Mouse (Mus musculus): ENCODE measurements around the gene Il1rn.

The Il1rn gene

DNA sequence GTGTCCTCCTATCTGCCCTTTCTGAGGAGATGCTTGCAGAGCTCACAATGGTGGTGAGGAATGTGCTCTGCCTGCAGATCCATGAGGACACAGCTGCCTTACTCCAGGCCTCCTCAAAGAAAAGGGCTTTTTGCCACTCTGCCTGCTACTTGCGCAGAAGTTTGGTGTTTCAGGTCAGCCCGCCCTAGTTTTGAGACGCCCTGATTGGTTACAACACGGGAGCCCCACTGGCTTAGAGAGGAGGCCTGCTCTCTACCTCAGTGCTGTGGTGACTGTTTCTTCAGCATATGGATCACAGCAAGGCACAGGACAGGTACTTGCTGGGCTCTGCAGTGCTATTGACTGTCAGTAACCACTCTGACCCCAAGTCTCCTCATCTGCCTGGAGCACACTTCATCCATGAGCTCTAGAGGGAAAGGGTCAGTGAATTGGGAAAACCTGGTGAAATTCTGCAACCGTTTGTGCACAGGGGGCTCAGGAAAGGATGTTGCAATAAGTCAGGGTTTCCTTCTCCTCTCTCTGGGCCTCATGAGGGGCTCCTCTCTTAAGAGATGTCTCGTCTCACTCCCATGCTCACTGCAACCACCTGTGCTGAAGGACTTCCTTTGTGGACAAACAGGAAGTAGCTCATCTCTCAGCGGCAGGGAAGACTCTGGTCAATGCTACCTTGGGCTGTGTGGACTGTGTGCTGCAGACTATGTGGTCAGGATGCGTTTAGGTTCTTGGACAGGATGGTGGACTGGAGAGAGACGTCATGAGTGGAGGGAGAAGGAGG, 46.0 kb downstream of the Il1rn start:
- no peak for DNase-seq (ENCODE audit: low spot score in 2 of 2)

DNA sequence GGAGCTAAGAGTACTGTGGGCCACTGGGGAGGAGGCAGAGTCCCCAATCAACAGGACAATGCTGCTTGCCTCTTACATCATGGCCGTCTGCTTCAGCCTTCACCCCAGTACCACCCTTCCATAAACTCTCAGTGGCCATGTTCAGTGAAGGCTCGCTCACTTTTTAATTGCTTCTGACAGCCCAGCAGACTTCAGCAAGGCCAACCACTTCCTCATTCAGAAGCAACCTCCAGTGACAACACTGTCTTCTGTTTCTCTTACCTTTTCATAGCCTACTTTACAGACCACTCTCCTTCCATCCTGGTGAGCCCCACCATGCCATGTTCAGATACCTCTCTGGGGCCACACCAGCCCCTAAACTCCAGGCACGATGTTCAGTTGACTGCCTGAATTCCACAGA, 47.0 kb downstream of the Il1rn start:
- no peak for DNase-seq (ENCODE audit: low spot score in 2 of 2)

DNA sequence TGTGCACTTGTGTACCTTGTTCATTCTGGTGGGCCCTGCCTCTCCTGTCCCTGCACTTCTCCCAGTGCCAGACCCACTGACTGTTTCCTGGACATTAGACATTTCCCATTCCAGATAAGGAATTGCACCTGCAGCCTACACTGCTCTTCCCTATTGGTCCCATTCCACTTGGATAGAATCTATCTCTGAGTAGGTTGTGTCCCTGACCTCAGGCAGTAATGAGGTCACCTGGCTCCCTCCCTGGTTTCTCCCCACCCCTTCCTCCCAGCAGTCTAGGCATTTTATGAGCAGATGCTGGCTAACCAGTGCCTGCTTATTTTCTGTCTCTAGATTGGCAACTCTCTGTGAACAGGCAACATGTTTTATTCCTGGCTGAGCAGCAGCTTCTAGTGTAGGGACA, 47.7 kb downstream of the Il1rn start:
- DNase-seq (ENCODE audit: low spot score in 2 of 2) = no peak

DNA sequence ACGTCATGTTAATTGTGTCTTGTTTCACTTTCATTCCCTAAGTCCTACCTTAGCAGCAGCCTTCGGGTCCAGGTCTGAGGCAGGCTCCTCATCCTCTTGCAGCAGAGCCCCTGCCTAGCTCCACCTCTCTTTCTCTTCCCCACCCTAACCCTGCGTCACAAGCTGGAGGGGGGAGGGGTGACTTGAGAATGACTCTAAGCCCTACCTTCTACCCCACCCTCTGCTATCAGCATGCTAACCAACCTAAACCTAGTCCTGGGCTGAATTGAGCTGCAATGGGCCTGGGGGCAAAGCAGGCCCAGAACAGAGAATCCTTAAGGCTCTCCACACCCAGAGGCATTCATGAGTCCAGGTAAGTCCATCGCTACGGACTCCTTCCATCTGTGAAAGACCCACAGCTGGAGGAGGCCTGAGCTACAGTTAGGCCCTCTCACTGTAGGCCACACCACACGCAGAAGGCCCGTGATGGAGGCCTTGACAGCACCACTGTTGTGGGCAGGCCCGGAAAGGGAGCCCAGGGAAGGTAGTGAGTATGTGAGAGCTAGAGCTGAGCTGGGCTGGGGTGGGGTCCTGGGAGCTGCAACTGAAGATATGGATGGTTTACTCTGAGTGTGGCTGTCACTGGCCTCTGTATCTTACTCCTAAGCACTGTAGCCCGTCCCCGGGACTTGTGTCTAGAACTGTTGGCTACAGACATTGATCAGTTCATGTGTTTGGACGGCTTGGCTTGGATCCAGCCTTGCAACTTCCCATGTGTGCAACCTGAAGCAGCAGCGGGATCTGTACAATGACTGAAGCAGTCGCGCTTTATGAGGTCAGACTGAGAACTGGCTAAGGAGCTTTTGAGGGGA, 48.7 kb downstream of the Il1rn start:
- no peak for DNase-seq (ENCODE audit: low spot score in 2 of 2)

DNA sequence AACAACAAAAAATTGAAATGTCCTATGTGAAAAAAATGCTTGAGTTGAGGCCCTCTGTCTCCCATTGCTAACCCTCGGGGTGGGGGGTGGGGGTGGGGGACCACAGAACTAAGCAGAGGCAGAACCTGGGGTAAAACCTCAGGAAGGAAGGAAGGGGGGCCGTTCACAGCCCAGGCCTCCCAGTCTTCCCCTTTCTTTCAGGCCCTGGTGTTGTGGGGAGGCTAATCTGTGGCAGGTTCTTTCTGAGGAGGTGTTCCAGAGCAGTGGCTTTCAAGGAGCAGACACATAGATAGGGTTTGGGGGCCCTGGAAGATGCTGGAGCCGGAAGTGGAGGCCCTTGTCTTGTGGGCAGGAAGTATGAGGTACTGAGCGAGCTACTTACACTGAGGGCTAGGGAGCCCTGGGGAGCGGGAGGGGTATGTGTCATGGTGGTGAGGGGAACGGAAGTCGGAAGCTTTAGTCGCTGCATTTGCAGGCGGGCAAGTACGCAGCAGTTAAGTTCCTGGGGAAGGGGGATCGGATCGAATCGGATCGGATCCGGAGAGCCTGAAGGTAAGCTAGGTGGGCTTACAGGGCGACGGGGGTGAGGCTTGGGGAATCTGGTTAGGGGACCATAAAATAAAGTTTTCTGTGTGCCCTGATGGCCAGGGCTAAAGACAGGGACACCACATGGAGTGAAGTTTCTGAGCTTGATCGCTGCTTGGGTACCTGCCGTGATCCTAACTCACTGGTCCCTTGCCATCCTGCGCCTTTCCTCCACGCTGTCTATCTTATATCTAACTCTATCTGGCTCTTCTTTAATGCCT, 49.7 kb downstream of the Il1rn start:
- no peak for DNase-seq (ENCODE audit: low spot score in 2 of 2)

DNA sequence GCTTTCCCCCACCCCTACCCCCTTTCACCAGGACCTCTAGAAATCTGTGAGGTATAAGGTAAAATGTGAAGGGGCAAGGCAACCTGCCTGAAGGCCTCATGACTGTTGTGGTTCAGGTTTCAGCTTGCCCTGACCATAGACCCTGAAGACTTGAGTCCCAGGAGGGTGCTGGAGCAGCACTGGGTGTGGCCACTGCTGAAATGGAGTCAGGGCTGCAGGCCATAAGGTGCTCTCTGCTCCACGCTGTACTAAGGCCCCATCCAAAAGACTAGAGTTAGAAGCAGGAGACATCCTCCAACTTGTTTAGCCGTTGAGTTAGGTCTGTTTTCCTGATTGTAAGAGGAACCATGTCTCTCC, 50.3 kb downstream of the Il1rn start:
- DNase-seq (ENCODE audit: low spot score in 2 of 2) = no peak

DNA sequence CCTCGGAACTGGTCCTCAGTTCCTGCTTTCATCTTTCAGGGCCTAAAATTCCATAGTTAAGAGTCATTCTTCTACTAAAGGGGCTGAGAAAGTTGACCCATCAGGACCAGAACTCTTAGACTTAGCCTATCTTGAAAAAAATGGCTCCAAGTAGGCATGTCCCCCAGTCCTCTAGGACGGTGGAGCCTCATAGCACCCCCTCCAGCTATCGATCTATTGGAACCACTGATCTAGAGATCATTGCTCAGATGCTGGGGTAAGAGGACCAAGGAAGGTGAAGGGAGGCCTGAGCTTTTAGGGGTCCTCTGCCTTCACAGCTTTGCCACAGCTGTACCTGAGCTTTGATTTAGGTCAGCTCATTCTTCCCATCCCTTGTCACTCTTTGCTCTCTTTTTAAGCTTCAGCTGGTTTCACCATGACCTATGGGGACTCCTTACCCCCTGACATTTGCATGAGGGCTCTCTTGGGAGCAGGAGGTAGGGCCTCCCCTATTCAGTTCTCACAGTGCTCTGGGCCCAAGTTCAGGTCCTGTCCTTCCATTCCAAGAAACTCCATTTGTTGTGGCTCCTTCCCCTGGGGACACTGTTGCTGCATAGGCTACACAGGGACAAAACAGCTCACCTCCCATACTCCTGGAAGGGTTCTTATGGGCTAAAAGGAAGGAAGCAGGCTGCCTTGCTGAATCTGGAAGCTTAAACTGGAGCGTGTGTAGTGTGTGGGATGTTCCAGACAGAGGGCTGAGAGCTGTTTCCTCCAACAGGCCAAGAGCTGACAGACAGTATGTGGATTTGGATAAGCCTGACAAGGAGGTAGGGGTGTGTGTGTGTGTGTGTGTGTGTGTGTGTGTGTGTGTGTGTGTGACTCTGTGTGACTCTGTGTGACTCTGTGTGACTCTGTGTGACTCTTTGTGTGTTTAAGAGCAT, 51.0 kb downstream of the Il1rn start:
- no peak for DNase-seq (ENCODE audit: low spot score in 2 of 2)

DNA sequence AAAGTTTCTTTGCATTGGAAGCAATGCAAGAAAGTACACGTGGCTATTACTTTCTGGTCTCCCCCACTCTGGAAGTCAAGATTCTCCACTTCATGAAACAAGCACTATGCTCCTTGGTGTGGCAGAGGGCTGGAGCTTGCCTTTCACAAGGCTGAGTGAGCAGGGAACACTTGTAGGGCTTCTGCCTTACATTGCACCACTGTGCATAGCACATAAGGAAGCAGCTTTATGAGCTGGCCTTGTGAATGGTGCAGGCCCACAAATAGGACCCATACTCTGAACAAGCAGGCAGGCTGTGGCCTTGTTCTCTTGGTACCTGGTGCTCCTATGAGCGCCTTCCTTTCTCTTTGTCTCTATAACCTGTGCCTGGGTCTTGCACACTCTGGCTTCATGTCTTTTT, 56.6 kb downstream of the Il1rn start:
- DNase-seq (ENCODE audit: low spot score in 2 of 2) = no peak

DNA sequence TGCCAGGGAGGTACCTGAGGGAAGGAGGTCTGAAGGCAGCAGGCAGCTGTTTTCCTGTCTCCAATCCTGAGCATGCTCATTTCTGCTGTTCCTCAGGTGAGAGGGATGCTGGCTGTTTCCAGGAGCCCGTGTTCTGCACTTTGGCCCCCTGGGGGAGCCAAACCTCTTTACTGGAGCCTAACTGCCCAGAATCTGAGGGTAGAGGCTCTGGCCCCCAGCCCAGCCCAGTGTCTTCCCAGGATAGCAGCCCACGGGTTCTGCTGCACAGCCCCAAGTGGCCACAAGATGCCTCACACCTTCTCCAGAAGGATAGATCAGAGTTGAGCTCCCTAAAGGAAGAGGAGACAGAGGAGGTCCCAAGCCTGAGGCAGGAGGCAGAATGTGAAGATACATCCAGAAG, 60.5 kb downstream of the Il1rn start:
- no peak for DNase-seq (ENCODE audit: low spot score in 2 of 2)

DNA sequence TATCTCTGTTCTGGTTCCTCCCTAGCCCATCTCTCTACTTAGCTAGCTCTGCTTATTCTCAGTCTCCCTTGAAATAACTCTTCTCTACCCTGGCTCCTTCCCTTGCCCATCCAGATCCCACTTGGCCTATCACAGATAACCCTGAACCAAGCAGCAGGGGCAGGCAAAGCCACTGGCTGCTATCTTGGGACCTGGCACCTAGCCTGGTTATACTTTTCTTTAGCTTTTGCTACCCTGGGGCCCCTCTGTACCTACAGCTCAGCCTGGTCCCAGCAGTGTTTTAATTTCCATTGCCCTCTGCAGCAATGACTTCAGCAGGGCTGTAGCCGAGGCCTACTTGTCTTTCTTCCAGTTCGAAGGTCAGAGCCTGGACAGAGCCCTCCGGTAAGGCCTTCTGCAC, 64.1 kb downstream of the Il1rn start:
- no peak for DNase-seq (ENCODE audit: low spot score in 2 of 2)
